ENCODE assay signal across 23 mouse cellular contexts in genomic region chr4:122829339-122829738, GRCm38 (mm10).
"Had no signal": no experiment of that assay in that cellular context is flagged by ENCODE, and none has a peak within 500 bp of the region (broad histone marks: within the 10 kb centered on the region; RNA-seq: fewer than 3 reads in every experiment).

No protein-coding gene starts in this region.

- H3K9ac ChIP-seq: limb, embryonic 12.5 days; limb, embryonic 15.5 days; liver, embryonic 12.5 days; liver, embryonic 15.5 days; lung, embryonic 15.5 days; midbrain, embryonic 13.5 days; neural tube, embryonic 13.5 days had no signal

- H3K4me2 ChIP-seq: limb, embryonic 12.5 days; limb, embryonic 15.5 days; liver, embryonic 12.5 days; liver, embryonic 15.5 days; lung, embryonic 15.5 days; midbrain, embryonic 13.5 days; neural tube, embryonic 13.5 days had no signal

- H3K4me1 ChIP-seq: limb, embryonic 12.5 days; limb, embryonic 15.5 days; lung, embryonic 15.5 days had no signal

- H3K27ac ChIP-seq: limb, embryonic 12.5 days; limb, embryonic 15.5 days; liver, embryonic 12.5 days; liver, embryonic 15.5 days; lung, embryonic 15.5 days; midbrain, embryonic 13.5 days; neural tube, embryonic 13.5 days had no signal

- DNase-seq: kidney, adult 18-20 months; kidney, adult 9 months; kidney, postnatal 14 days; kidney, postnatal 4 days; layer of hippocampus, postnatal 36 days; left cerebral cortex, postnatal 4 days; lung, adult 18-20 months; lung, postnatal 10 days; lung, postnatal 36 days; retina, postnatal 1 day; right cerebral cortex, postnatal 25 days; thymus, postnatal 36 days had no signal

- ATAC-seq: liver, embryonic 12.5 days; midbrain, embryonic 13.5 days; midbrain, embryonic 16.5 days had no signal

- H3K27me3 ChIP-seq: limb, embryonic 12.5 days; limb, embryonic 15.5 days; liver, embryonic 12.5 days; liver, embryonic 15.5 days; lung, embryonic 15.5 days; megakaryocyte, embryonic 14.5 days; midbrain, embryonic 13.5 days; neural tube, embryonic 13.5 days had no signal

- H3K9me3 ChIP-seq: limb, embryonic 12.5 days; limb, embryonic 15.5 days; liver, embryonic 12.5 days; liver, embryonic 15.5 days; lung, embryonic 15.5 days; megakaryocyte, embryonic 14.5 days; midbrain, embryonic 13.5 days; neural tube, embryonic 13.5 days had no signal

- H3K36me3 ChIP-seq: limb, embryonic 12.5 days; limb, embryonic 15.5 days; liver, embryonic 12.5 days; liver, embryonic 15.5 days; lung, embryonic 15.5 days; midbrain, embryonic 10.5 days; midbrain, embryonic 13.5 days; neural tube, embryonic 13.5 days had no signal

- H3K4me3 ChIP-seq: limb, embryonic 12.5 days; limb, embryonic 15.5 days; liver, embryonic 12.5 days; liver, embryonic 15.5 days; lung, embryonic 15.5 days; megakaryocyte, embryonic 14.5 days; midbrain, embryonic 10.5 days; midbrain, embryonic 13.5 days; myocyte; neural tube, embryonic 13.5 days had no signal
